Mouse (Mus musculus): Measurements from ENCODE around the gene Klf12.

GRCm38 (mm10) chr14:99983510-99983909 is 301.0 kb downstream of the Klf12 start:
- TF ChIP-seq CTCF (IDR thresholded peaks at IDR 0.05; ENCODE audit: insufficient read depth, low read depth, low read length) = no peak
- TF ChIP-seq POLR2A (IDR thresholded peaks at IDR 0.05; ENCODE audit: insufficient read depth, low read depth, low read length) = no peak
